Mouse (Mus musculus) heart, adult 2 months (tissue): ENCODE data around the gene Vnn3. TPM values are rescaled to one million over a fixed set of nuclear protein-coding genes. Genes with fewer than 3 reads are reported as not detected.

Experiments used
- DNase-seq, 2 experiments: peaks; one replicate each; pipeline ENCODE4 v3.0.0; 2021
- H3K27ac ChIP-seq: fragments of 200-600 bp; 2 replicates; pipeline ENCODE4 v1.8.1; 2022
- H3K27me3 ChIP-seq: fragments of 200-500 bp; 2 replicates; pipeline ENCODE4 v1.6.1; 2012; ENCODE audit warnings: mild to moderate bottlenecking, low read length, inconsistent platforms, mixed read lengths; ENCODE audit not compliant: control insufficient read depth, insufficient read depth
- H3K36me3 ChIP-seq: fragments of 200-500 bp; 2 replicates; pipeline ENCODE4 v1.6.1; 2012; ENCODE audit warnings: low read length, inconsistent platforms; ENCODE audit not compliant: control insufficient read depth, insufficient read depth
- H3K4me1 ChIP-seq: fragments of 200-500 bp; 2 replicates; pipeline ENCODE4 v1.6.1; 2011; ENCODE audit warnings: low read length; ENCODE audit not compliant: control insufficient read depth, insufficient read depth
- H3K4me3 ChIP-seq: fragments of 200-600 bp; 2 replicates; pipeline ENCODE4 v1.8.1; 2022
- H3K79me2 ChIP-seq: fragments of 200-500 bp; replicated peaks from 2 replicates; pipeline ENCODE4 v1.6.1; 2012; ENCODE audit warnings: mild to moderate bottlenecking, inconsistent platforms, low read length, moderate library complexity, mixed read lengths; ENCODE audit not compliant: control insufficient read depth, insufficient read depth
- H3K9ac ChIP-seq: fragments of 200-500 bp; 2 replicates; pipeline ENCODE4 v1.6.1; 2012; ENCODE audit warnings: low read depth, mild to moderate bottlenecking, control low read depth, inconsistent platforms, low read length, mixed read lengths
- CTCF ChIP-seq: fragments of 200-600 bp; IDR thresholded peaks from 2 replicates; pipeline ENCODE4 v1.8.1; 2022; ENCODE audit warnings: antibody characterized with exemption, mild to moderate bottlenecking, moderate library complexity
- EP300 ChIP-seq: fragments of 200-500 bp; IDR thresholded peaks from 2 replicates; pipeline ENCODE4 v1.6.1; 2011; ENCODE audit warnings: low read depth, low read length, control low read depth; ENCODE audit not compliant: insufficient read depth
- POLR2A ChIP-seq: fragments of 200-500 bp; IDR thresholded peaks from 2 replicates; pipeline ENCODE4 v1.6.1; 2011; ENCODE audit warnings: mild to moderate bottlenecking, low read depth, low read length, control low read depth; ENCODE audit not compliant: insufficient read depth
- WGBS: fragments of 180-500 bp; shearing (Covaris S2); methylation state at CpG from one replicate; pipeline ENCODE4 v1.1.7; 2018; 5-methylcytosine and 5-hydroxymethylcytosine counted together
- intact Hi-C: fragments of 180-260 bp; cut with DNase I; formaldehyde crosslinking; loops from one replicate; pipeline ENCODE4 v1.15.1; 2025
- long read RNA-seq: library from polyadenylated mRNA; stranded (forward); transcript quantifications from one replicate; pipeline ENCODE4 v2.0.0, GENCODE M21; 2021
- polyA plus RNA-seq: library from polyadenylated mRNA; depleted of rRNA; stranded (reverse); fragments of >200 nt; gene quantifications from 2 replicates; pipeline ENCODE4 v1.2.3, GENCODE M21; 2012; rRNA removed
- total RNA-seq, 2 experiments: library from RNA; stranded (reverse); gene quantifications; 2 replicates each; pipeline ENCODE4 v1.2.3; 2021

Vnn3 gene
- total RNA-seq = not detected
- polyA plus RNA-seq = 0.26 and 0.33 TPM in 2 replicates
- long read RNA-seq = 0 reads

GRCm38 (mm10) chr10:23851228-23851912 is at the start of gene Vnn3:
Gene Vnn3, plus strand, starts transcription at chr10:23851462.
- WGBS = 61% methylated on average over 4 of the region's 4 CpGs
- DNase-seq = no peak
- Histone ChIP-seq H3K4me3 (no peak within 1 kb of the TSS), H3K36me3 (no peaks in the 10 kb centered on the region), H3K79me2 (no peaks in the 10 kb centered on the region), H3K27ac (no peak within 1 kb of the TSS), H3K27me3 (no peaks in the 10 kb centered on the region), H3K9ac (no peak within 1 kb of the TSS), H3K4me1 (no peaks in the 10 kb centered on the region)
- TF ChIP-seq POLR2A (no peak), CTCF (no peak), EP300 (no peak)
- intact Hi-C loops = no loop called here

GRCm38 (mm10) chr10:23802911-23803310 is 48.4 kb upstream of the Vnn3 start:
- WGBS = 17% methylated on average over 3 of the region's 3 CpGs
- Histone ChIP-seq H3K27ac (no peak overlapping the region), H3K36me3 (peaks cover 3% of the 10 kb centered on the region; the same call in 1 of the 2 replicates), H3K4me3 (no peak overlapping the region), H3K4me1 (no peaks in the 10 kb centered on the region; the same call in 1 of the 2 replicates), H3K79me2 (no peaks in the 10 kb centered on the region), H3K27me3 (no peaks in the 10 kb centered on the region), H3K9ac (no peak overlapping the region)
- intact Hi-C loops = no loop called here
- no peak for TF ChIP-seq CTCF
- no peak for DNase-seq

DNA sequence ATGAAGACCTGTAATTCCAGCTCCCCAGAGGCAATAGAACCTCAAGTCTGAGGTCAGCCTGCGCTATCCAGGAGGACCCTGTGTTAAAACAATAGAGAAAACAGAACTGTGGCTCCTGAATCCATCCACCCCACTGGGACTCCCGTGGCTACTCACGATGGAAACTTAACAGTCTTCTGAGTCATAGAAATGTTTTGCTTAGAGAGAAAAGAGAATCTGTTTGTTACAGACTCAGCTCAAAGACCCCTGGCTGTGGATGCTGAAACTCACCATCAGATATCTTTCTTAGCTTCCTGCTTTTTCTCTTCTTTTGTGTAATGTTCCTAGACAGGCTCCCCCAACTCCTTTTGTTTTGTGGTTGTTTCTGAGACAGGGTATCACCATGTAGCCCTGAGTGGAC is 46.6 kb upstream of the Vnn3 start:
- no peak overlapping the region for H3K27ac ChIP-seq
- no peaks in the 10 kb centered on the region for H3K27me3 ChIP-seq
- no peaks in the 10 kb centered on the region; the same call in 1 of the 2 replicates for H3K4me1 ChIP-seq
- TF ChIP-seq EP300 (no peak), CTCF (no peak), POLR2A (no peak)
- DNase-seq = no peak
- intact Hi-C loops = no loop called here
- no peak overlapping the region for H3K9ac ChIP-seq
- peaks cover 3% of the 10 kb centered on the region; the same call in 1 of the 2 replicates for H3K36me3 ChIP-seq
- 67% methylated on average over 3 of the region's 3 CpGs for WGBS
- no peak overlapping the region for H3K4me3 ChIP-seq
- no peaks in the 10 kb centered on the region for H3K79me2 ChIP-seq

GRCm38 (mm10) chr10:23806201-23806600 is 45.1 kb upstream of the Vnn3 start:
- Histone ChIP-seq H3K4me1 (no peaks in the 10 kb centered on the region; the same call in 1 of the 2 replicates), H3K27me3 (no peaks in the 10 kb centered on the region), H3K27ac (no peak overlapping the region), H3K36me3 (peaks cover 3% of the 10 kb centered on the region; the same call in 1 of the 2 replicates), H3K9ac (no peak overlapping the region), H3K79me2 (no peaks in the 10 kb centered on the region), H3K4me3 (no peak overlapping the region)
- TF ChIP-seq POLR2A (no peak), CTCF (no peak), EP300 (no peak)
- 67% methylated on average over 4 of the region's 4 CpGs for WGBS
- intact Hi-C loops = no loop called here
- DNase-seq = no peak

GRCm38 (mm10) chr10:23811635-23812437 is 39.4 kb upstream of the Vnn3 start:
- H3K36me3 ChIP-seq = no peaks in the 10 kb centered on the region; the same call in 1 of the 2 replicates
- H3K79me2 ChIP-seq = no peaks in the 10 kb centered on the region
- peak; percentile 40 to 66 for DNase-seq
- TF ChIP-seq EP300 (no peak), CTCF (peak; percentile 98), POLR2A (no peak)
- H3K27ac ChIP-seq = no peak overlapping the region
- H3K27me3 ChIP-seq = no peaks in the 10 kb centered on the region
- H3K4me1 ChIP-seq = no peaks in the 10 kb centered on the region; the same call in 1 of the 2 replicates
- 59% methylated on average over 9 of the region's 12 CpGs for WGBS
- no peak overlapping the region for H3K4me3 ChIP-seq
- intact Hi-C loops = loop anchor here (2.0 to 10.0 kb wide), 2 partner anchors 319 to 483 kb away; no protein-coding TSS in a partner anchor
- H3K9ac ChIP-seq = no peak overlapping the region

DNA sequence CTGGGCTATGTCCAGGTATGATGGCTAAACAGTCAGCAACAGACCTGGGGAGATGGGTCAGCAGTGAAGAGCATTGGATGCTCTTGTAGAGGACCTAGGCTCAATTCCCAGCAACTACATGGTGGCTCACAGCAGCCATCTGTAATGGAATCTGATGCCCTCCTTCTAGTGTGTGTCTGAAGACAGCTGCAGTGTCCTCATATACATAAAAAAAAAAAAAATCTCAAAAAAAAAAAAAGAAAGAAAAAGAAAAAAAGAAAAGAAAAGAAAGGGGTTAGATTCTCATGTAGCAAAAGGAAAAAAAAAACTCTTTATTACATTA is 38.9 kb upstream of the Vnn3 start:
- Histone ChIP-seq H3K27me3 (no peaks in the 10 kb centered on the region), H3K36me3 (no peaks in the 10 kb centered on the region; the same call in 1 of the 2 replicates), H3K4me1 (no peaks in the 10 kb centered on the region; the same call in 1 of the 2 replicates), H3K79me2 (no peaks in the 10 kb centered on the region), H3K9ac (no peak overlapping the region), H3K27ac (no peak overlapping the region), H3K4me3 (no peak overlapping the region)
- TF ChIP-seq CTCF (no peak), POLR2A (no peak), EP300 (no peak)
- intact Hi-C loops = loop anchor here (2.0 to 10.0 kb wide), 2 partner anchors 318 to 482 kb away; no protein-coding TSS in a partner anchor
- DNase-seq = no peak
